Mouse (Mus musculus): ENCODE data around the gene Zfp719.

Gene Zfp719

GRCm38 (mm10) chr7:43607743-43608287 is 28.4 kb downstream of the Zfp719 start:
- DNase-seq = no peak

GRCm38 (mm10) chr7:43608316-43608824 is 29.0 kb downstream of the Zfp719 start:
- DNase-seq = no peak

DNA sequence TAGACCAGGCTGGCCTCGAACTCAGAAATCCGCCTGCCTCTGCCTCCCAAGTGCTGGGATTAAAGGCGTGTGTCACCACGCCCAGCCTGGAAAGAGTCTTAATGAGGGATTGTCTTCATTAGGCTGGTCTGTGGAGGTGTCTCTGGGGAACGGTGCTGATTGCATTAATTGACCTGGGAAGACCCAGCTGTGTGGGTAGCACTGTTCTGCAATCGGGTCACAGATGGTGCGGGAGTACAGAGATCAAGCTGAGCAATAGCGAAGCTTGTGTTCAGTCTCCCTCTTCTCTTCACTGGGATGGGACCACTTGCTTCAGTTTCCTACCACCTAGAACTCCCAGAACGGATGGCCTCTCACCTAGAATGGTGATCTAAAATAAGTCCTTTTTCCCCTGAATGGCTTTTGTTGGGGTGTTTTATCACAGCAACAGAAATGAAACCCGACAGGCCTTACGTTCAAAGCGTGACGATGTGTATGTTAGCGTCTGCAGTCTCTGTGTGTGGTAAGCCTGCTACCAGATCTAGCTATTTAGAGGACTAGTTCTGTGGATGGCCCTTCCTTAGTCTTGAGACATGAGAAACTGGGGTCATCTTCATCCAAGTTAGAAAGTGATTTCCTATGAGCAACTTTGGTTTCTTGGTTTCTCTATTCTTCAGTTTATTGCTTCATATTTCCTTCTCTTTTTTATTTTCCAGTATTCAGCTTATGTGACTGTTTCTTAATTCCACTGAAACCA is 34.6 kb downstream of the Zfp719 start:
- DNase-seq = no peak

GRCm38 (mm10) chr7:43622927-43623326 is 43.5 kb downstream of the Zfp719 start:
- no peak for DNase-seq

DNA sequence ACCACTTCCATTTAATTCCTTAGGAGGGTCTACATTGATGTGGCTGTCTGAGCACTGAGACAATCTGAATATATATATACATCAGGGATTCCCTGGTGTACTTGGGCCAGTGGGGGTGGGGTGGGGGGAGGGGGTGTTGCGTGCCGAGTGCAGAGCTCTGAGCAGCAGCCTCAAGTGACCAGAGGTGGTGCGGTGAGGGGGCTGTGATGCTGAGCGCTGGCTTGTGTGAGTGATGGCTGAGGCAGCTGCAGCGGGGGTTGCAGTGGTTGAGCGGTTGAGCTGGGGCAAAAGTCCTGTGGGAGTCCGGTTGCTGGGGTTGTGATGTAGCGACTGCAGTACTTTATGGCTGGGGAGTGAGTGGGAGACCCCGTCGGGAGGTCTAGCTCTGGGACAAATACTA is 44.4 kb downstream of the Zfp719 start:
- DNase-seq = no peak

DNA sequence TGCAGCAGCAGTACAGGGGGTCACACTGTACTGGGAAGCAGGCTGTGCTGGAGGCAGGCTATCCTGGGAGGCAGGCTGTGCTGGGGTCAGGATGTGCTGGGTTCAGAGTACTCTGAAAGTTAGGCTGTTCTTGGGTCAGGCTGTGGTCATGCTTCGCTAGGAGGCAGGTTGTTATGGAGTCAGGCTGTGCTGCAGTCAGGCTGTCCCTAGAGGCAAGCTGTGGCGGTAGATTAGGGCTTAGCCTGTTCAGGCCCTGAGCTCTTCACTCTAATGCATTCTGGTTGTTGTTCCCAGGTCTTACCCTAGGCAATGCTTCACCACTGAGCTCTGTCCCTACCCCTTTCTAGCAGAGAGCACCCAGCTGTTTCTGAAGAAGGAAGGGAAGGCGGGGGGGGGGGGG is 45.7 kb downstream of the Zfp719 start:
- DNase-seq = no peak

DNA sequence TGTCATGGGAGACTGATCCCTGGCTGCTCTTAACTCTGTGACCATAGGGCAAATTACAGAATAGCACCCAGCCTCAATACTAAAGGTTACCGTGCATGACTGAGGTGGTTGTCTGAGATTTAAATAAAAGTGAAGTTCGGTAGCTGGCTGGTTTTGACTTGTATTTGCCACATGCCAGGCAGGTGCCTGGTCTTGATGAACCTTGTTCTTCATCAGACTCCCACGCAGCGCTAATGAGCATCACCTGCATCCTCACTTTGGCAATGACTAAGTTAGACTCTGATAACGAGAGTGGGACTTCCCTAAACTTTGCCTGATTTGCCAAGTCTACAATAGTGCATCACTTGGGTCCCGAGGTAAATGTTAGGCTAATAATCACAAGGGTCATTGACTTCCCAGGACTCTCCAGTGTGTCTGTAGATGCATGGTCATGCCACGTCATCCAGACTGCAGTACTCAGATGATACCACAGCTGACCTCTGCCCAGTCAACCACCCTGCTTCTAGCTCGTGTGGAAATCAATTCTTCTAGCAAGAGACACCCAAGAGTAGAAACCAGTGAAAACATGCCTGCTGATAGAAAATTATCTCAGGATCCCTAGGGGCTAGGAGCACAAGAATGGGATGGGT is 46.5 kb downstream of the Zfp719 start:
- DNase-seq = no peak

DNA sequence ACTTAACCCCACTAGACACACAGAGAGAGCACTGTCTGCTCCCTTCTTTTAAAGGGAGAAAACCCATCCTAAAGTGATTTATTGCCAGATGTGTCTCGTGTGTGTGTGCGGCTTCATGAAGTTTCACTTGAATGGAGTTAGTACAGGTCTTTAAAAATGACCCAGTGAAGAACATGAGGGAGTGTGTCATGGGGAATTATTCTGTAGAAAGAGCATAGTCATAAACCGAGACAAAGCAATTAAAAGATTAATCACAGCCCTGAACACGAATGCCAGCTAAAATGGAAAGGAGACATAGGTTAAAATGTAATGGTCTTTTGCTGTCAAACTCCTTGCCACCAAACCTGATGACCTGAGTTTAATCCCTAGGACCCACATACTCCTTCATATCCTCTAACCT is 54.5 kb downstream of the Zfp719 start:
- DNase-seq = no peak

DNA sequence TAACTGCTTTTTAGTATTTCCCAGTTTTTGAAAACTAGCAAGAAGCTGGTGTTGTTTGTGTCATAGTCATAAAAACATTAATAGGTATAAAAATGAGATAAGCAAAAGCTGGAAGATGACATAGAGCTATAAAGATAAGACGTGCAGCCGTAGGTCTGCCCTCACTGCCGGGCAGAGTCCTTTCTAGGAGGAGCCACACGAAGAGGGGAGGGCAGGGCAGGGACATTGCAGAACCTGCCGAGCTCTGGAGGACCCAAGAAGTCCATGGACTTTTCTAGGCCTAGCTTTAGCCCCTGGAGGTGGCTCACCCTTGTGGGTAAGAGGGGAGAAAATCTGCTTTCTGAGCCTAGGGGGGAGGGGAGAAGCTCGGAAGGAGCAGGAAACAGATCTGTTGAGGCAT is 55.1 kb downstream of the Zfp719 start, which contains the start of gene Ceacam18:
Gene Ceacam18, plus strand, starts transcription at position 208 of the 400 bp plus-strand sequence.
- DNase-seq = no peak

DNA sequence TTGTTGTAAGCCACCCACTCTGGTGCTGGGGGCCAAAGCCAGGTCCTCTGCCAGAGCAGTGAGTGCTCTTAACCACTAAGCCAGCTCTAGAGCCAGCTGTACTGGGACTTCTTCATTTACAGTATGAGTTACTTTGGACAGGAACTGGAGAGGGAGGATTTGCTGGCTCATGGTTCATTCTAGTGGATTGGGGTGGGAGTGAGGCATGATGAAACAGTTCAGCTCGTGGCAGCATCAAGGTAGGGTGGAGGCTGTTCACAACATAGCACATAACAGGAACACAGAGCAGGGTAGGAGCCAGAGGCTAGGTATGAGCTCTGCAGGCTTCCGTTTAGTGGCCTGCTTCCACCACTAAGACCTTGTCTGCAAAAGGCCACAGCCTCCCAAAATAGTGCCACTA is 56.8 kb downstream of the Zfp719 start:
- no peak for DNase-seq

GRCm38 (mm10) chr7:43637118-43637517 is 57.7 kb downstream of the Zfp719 start:
- DNase-seq = no peak

DNA sequence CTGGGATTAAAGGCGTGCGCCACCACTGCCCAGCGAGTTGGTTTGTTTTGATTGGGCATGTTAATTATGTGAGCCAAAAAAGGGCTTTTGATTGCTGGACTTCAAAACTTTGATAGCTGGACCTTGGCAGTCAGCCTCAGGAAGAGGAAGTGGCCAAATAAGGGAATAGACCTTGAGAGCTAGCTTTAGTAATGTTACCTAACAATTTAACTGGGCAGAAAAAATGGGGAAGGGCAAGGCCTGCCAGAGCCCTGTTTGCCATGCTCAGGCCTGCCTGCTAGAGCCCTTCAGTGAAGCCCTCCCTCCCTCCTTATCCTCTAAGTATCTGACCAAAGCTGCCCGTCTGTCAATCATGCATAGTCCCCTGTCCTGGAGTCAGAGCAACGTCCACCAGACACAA is 63.2 kb downstream of the Zfp719 start:
- DNase-seq = no peak

Data from cerebellum, postnatal 14 days (tissue).